Mouse (Mus musculus) hindbrain, embryonic 13.5 days (tissue): ENCODE measurements around the gene Fah. TPM values are rescaled to one million over a fixed set of nuclear protein-coding genes. Genes with fewer than 3 reads are reported as not detected.

Experiments
- ATAC-seq: fragments of 200-750 bp; cut with Nextera tagmentation; 2 replicates; pipeline ENCODE4 v1.8.0; 2017; ENCODE audit warnings: moderate TSS enrichment; ENCODE audit not compliant: low FRiP score
- H3K27ac ChIP-seq: fragments of 300-500 bp; sonication (generic); 2 replicates; pipeline ENCODE4 v1.5.1; 2015; ENCODE audit warnings: inconsistent platforms, mild to moderate bottlenecking, moderate library complexity
- H3K27me3 ChIP-seq: fragments of 300-500 bp; sonication (generic); 2 replicates; pipeline ENCODE4 v1.6.1; 2015; ENCODE audit warnings: mild to moderate bottlenecking, inconsistent platforms
- H3K36me3 ChIP-seq: fragments of 300-500 bp; sonication (generic); 2 replicates; pipeline ENCODE4 v1.6.1; 2015; ENCODE audit warnings: mild to moderate bottlenecking, inconsistent platforms
- H3K4me1 ChIP-seq: fragments of 300-500 bp; sonication (generic); replicated peaks from 2 replicates; pipeline ENCODE4 v1.6.1; 2015; ENCODE audit warnings: inconsistent platforms
- H3K4me2 ChIP-seq: fragments of 300-500 bp; sonication (generic); 2 replicates; pipeline ENCODE4 v1.6.1; 2015; ENCODE audit warnings: inconsistent platforms, mild to moderate bottlenecking, moderate library complexity
- H3K4me3 ChIP-seq: fragments of 300-500 bp; sonication (generic); 2 replicates; pipeline ENCODE4 v1.5.1; 2015; ENCODE audit warnings: mild to moderate bottlenecking, inconsistent platforms
- H3K9ac ChIP-seq: fragments of 300-500 bp; sonication (generic); 2 replicates; pipeline ENCODE4 v1.6.1; 2015; ENCODE audit warnings: mild to moderate bottlenecking, inconsistent platforms
- H3K9me3 ChIP-seq: fragments of 300-500 bp; sonication (generic); 2 replicates; pipeline ENCODE4 v1.6.1; 2016; ENCODE audit warnings: inconsistent platforms
- WGBS: fragments of 180-500 bp; shearing (Covaris S2); methylation state at CpG from one replicate; pipeline ENCODE4 v1.1.7; 2015; 5-methylcytosine and 5-hydroxymethylcytosine counted together
- polyA plus RNA-seq: library from polyadenylated mRNA; unstranded; fragments of >200 nt; fragmentation: Nextera tagmentation; extraction: Ambion mirVana; gene quantifications from 2 replicates; pipeline ENCODE4 v1.2.1, GENCODE M21; 2015

Gene Fah
- polyA plus RNA-seq, 1 experiment from 2014 or later, result 5.3 TPM

DNA sequence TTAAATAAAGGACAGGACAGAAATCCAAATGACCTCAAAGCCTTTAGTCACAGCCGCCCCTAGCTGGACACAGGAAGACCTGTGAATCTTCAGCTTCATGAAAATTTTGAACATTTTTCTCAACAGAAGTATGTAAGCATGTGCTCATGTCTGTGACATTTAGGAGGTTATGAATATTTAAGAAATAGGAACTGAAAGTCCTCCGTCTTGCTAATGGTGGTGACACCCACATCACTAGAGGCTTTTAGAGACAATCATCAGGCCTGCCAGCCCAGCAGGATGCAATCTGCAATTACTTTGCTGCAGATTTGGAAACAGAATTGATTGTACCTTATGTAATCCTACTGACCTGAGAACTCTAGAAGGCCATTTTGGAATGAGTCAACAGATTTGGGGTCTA, 55.0 kb downstream of the Fah start:
- no peaks in the 10 kb centered on the region for H3K36me3 ChIP-seq
- ATAC-seq, result no peak
- 88% methylated on average over 2 of the region's 2 CpGs for WGBS
- H3K4me2 ChIP-seq, result no peak overlapping the region
- H3K4me3 ChIP-seq, result no peak overlapping the region
- no peak overlapping the region for H3K9ac ChIP-seq
- no peaks in the 10 kb centered on the region for H3K9me3 ChIP-seq
- no peak overlapping the region for H3K27ac ChIP-seq
- H3K27me3 ChIP-seq, result no peaks in the 10 kb centered on the region
- H3K4me1 ChIP-seq, result peaks cover 2% of the 10 kb centered on the region; the same call in 1 of the 2 replicates

DNA sequence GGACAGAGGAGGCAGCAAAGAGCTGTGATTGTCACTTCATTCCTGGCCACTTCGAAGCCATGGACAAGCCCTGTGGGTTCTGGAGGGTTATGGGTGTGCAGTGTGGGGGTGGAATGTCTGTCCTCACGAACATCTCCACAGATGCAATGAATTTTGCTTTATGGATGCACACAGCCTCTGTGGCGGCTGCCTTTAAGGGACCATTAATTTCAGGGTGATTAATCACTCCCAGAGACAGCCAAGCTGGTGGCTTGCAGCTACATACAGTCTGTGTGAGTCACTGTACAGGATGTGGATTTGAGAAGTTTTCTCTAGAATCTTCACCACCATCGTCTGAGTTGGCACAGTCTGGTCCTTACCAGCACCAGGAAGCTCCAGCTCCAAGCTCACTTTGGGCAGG, 59.9 kb downstream of the Fah start:
- no peak overlapping the region for H3K27ac ChIP-seq
- peak; percentile 61; the same call in 1 of the 2 replicates for ATAC-seq
- H3K9ac ChIP-seq, result no peak overlapping the region
- H3K4me2 ChIP-seq, result no peak overlapping the region
- no peak overlapping the region for H3K4me3 ChIP-seq
- H3K9me3 ChIP-seq, result no peaks in the 10 kb centered on the region
- no peaks in the 10 kb centered on the region for H3K4me1 ChIP-seq
- WGBS, result 61% methylated on average over 4 of the region's 4 CpGs
- H3K36me3 ChIP-seq, result no peaks in the 10 kb centered on the region
- no peaks in the 10 kb centered on the region for H3K27me3 ChIP-seq

DNA sequence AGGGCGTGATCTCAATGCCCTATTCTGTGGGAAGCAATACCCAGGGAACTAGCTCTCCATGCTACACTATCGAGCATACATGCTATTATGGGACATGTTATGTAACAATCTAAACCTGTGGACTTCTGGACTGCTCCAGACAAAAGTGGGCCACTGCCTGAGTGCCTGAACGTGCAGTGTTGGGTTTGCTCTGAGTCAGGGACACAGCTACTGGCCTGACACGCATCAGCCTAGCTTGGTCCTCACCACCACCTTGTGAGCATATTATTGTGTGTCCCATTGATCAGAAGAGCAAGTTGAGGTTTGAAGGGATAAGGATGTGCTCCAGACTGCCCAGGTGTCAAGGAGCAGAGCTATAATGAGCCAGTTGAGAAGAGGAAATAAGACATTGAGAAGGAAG, 61.6 kb downstream of the Fah start:
- WGBS, result 86% methylated on average over 4 of the region's 4 CpGs
- no peaks in the 10 kb centered on the region for H3K27me3 ChIP-seq
- no peaks in the 10 kb centered on the region for H3K36me3 ChIP-seq
- no peak overlapping the region for H3K4me3 ChIP-seq
- H3K4me1 ChIP-seq, result no peaks in the 10 kb centered on the region
- no peak for ATAC-seq
- H3K4me2 ChIP-seq, result no peak overlapping the region
- no peak overlapping the region for H3K9ac ChIP-seq
- H3K27ac ChIP-seq, result no peak overlapping the region
- H3K9me3 ChIP-seq, result no peaks in the 10 kb centered on the region

Other genes starting within 250 kb of the Fah start
- gene Arnt2, start 196.5 kb downstream of the Fah start, polyA plus RNA-seq, result 60.3 and 64.8 TPM in 2 replicates
- 0.43 and 0.98 TPM in 2 replicates for gene Gm2115, start 77.8 kb downstream of the Fah start, polyA plus RNA-seq
- 219 TPM in 2 replicates for gene Zfand6, start 83.2 kb upstream of the Fah start, polyA plus RNA-seq
- gene Olfr291, start 246.8 kb upstream of the Fah start, polyA plus RNA-seq, result not detected in 2 replicates